Mouse (Mus musculus): ENCODE measurements around the gene Arhgef19.

- TF ChIP-seq POLR2A (IDR thresholded peaks at IDR 0.05; ENCODE audit: low read depth, low read length) (no peak), CTCF (IDR thresholded peaks at IDR 0.05; ENCODE audit: borderline replicate concordance, insufficient read depth, low read length) (peak; percentile 18; the same call in 1 of the 2 replicates)
These were observed 28.5 kb downstream of the Arhgef19 start for GRCm38 (mm10) chr4:141267837-141268236.

Data from embryonic fibroblast, embryonic 13.5 days (primary cell).